Mouse (Mus musculus) cerebellum, postnatal 25 days (tissue): ENCODE measurements around the gene Clta.
A peak's percentile ranks its signal among the peaks of the same experiment; 100 is the strongest.

Source experiments
- DNase-seq, 2 experiments: peaks; one replicate each; pipeline ENCODE4 v3.0.0; 2021; ENCODE audit warnings: mixed read lengths in 2 of 2

The Clta gene

GRCm38 (mm10) chr4:44004126-44004525, at the start of gene Clta:
TSS of gene Clta (plus strand) at chr4:44004452.
- DNase-seq: no peak

DNA sequence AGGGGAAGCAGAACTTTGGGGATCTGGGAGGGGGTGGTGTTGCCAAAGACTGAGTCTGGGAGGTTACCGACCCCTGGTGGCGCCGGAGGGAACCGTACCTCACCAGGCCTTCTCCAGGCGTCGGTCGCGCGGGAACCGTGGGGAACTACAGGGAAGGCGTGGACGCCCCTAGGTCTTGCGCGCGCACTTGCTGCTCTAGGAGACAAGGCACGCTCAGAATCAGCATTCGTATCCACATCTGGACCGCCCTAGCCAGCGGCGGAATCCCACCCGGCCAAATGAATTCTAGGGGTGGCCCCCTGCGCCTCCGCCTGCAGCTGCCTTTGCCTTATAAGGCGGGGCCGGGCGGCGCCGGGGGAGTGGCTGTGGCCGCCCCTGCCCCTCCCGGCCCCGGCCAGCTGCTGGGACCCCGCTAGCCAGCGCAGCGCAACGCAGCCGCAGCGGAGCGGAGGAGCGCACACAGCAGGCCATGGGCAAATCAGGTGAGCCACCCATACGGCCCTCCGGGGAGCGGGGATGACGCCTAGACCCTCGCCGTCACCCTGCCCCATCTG, 46.9 kb upstream of the Clta start, which contains the start of gene Glipr2:
Glipr2 (plus strand) TSS at position 110 of the 554 bp plus-strand sequence.
- peak; percentile 24 to 63 for DNase-seq

DNA sequence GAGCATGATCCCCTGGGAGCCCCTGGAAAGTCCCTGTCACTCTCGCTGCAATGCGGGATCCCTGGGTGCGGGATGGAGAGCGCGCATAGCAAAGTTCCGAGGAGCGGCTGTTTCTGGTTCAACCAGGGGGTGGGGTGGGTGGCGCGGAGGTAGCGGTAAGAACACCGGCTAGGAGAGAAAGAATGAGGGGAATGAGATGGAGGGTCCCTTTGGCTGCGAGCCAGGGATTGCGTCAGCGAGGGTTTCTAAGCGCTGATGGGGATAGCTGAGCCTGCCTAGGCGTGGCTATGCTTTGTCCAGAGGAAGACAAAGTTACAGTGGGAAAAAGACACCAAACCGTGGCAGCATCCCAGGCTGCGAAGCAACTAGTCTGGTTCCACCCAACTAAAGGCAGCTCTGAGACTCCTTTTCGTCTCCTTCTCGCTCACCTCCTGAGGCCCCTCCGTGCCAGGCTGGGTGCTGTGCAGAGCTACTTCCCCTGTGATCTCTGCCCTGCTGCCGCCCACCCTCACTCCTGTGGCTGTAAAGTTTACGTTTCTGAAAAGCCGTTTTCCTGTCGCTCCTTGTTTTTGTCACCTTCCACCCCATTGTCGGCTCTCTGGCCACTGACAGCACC, 46.3 kb upstream of the Clta start:
- peak in 1 of 2 experiments; percentile 26 for DNase-seq

DNA sequence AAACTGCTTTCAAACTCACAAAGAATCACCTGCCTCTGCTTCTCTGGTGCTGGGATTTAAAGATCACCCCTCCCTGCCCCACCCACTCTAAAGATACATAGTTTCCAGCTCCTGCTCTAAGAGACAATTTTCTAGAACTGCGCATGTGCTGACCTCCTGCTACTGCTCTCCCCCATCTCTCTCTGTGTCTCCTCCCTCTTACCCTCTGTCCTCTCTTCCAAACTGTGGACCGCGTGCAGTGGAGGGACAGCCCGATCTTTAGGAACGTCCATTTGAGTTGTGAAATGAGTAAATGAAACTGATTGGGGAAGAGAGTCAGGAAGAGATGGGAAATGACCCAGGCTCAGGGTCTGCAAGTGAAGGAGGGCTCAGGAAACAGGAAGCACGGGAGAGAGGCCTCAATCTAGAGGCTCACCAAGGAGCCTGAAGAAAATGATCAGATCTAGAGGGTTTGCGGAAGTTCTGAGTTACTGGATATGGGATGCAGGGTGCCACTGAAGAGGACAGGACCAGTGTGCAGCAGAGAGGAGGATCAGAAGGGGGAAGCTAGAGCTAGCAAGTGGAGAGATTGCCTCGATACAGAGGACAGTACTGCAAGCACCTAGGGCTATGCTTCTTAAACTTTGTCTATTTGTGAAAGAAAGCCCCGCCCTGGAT, 44.6 kb upstream of the Clta start:
- DNase-seq: no peak

DNA sequence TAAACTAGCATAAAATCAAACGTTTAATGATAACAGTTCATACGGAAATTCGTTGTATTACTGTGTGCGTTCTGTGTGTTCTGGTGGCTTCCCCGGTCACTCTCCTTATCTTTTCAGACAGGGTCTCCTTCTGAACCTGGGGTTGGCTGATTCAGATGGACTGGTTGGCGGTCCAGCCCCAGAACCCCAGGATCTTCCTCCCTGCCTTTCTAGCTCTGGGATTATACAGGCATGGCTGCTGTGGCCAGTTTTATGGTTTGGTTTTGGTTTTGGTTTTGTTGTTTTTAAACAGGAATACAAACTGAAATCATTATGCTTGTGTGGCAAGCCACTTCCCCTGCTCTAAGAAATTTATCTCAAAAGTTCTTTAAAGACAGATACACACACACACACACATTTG, 44.0 kb upstream of the Clta start:
- DNase-seq: no peak

DNA sequence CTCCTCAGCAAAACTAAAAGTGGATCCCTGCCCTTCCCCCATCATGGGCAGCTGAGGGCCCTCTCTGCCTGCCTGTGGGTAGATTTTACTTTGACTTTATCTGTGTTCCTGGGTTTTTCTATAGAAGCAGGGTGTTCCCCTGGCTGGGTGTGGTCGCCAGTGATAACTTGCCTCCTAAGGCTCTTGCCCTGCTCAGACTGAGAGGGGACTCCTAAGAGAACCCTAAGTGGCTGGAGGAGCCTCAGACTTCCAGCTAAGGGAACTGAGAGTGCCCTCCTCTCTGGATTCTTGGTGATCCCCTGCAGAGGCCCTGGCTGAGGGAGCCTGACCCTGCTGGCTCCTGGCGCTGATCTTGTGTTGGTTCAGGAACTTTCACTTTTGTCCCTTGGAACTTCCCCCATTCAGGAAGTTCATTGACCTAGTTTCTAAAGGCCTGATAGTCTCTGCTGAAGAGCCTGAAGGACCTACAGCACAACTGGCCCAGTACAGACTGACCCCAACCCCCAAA, 39.9 kb upstream of the Clta start:
- no peak for DNase-seq

- DNase-seq: no peak
Observed at GRCm38 (mm10) chr4:43964951-43965684, 39.1 kb upstream of the Clta start.

DNA sequence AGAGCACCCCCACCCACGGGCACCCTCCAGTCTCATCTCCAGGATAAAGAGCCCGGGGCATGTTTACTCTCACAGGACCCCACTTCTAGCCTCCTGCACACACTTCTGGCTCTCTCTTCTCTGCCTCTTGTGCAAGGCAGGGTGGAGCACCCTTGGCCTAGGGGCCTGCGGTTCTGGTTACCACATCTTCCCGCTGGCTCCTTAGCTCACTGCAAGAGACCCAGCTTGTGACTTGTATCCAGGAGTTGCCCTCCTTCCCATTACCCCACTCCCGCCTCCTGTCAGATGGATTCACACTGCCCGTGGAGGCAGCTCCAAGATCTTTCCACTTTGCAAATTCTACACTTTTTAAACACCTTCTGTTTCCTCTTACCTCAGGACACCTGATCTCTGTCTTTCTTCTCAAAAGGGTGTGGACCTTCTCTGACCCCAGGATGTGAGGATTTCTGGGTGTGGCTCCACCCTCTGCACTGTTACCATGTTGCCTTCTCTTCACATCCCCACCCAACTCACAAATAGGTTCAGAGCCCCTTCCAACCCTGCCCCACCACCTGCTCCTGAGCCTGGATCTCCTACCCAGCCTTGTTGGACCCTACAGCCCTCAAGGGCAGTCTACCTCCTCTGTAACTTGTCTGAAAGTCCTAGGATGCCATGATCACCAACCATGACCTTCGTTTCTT, 38.3 kb upstream of the Clta start:
- no peak for DNase-seq

- peak; percentile 57 to 75 for DNase-seq
Observed at GRCm38 (mm10) chr4:43968650-43969049, 35.6 kb upstream of the Clta start.

GRCm38 (mm10) chr4:43969373-43969772, 34.9 kb upstream of the Clta start:
- DNase-seq: no peak

DNA sequence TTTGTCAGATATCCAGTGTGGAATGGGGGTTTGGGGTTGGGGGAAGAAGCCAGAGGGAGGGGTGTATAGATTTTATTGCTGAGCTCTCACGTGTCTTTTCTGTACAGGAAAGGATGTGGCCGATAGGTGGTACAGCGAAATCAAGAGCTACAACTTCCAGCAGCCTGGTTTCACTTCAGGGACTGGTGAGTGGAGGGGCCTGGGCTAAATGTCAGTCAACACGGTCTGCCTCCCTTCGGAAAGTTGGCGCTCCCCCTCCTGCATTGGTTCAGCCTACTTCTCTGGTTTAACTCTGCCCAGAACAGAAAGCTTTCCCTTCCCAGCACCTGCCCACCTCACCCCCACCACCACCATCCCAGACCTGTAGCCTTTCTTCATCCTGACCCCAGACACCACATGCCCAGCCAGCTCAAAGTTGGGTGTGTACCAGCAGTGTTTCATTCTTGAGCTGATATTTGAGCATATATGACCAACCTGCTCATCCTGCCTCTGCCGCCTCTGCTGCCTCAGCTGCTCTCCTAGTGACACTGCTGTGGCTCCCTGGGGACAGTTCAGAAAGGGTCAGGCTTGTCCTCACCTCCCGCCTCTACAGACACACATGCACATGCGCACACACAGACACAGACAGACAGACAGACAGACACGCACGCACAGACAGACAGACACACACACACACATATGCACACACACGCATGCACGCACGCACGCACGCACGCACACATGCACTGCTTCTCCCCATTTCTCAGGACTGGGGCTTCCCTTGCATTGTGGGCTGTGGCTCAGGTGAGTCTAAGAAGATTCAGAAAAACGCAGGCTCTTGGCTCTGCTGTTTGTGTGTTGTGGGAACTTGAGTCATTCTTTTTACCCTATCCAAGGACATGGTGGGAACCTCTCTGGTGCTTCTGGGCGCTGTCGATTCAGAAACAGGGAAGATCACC, 33.6 kb upstream of the Clta start:
- no peak for DNase-seq

DNA sequence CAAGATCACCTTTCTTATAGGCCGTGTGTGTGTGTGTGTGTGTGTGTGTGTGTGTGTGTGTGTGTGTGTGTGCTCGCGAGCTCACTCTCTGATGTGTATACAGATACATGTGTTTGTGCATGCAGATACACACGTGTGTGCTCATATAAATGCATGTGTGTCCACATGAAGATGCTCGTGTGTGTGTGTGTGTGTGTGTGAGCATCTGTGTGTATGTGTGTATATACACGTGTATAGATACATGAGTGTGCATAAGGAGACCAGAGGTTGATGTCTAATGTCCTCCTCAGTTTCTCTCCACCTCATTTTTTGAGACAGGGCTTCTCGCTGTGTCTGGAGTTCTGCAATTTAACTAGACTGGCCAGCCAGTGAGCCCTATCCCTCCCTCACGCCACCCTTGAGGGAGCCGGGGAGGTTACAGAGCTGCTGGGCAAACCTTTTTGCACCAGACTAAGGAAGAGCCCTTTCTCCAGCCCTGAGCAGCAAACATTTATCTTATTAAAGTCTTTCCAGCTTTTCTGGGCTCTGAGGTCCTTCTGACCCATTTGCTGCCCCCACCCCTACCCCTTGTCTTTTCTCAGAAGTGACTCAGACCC, 32.6 kb upstream of the Clta start:
- DNase-seq: no peak

DNA sequence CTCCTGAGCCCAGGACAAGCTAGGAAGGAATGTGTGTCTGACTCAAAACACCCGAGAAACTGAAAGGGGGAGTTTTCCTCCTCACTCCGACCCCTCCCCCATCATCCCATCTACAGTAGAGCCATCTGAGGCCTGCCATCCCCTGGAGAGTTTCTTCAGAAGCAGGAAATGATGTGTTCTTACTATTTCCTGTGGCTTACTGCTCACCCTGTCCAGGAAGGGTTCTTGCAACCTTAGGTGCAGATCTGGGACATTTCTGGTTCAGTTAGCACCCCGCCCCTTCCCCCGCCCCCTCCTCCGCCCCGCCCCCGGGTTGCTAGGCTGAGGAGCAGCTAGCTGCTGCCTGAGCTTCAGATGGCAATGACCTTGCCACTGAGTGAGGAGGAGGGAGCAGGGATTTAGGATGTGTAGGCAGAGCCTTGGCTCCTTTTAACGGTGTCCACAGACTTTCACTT, 32.1 kb upstream of the Clta start:
- no peak for DNase-seq

DNA sequence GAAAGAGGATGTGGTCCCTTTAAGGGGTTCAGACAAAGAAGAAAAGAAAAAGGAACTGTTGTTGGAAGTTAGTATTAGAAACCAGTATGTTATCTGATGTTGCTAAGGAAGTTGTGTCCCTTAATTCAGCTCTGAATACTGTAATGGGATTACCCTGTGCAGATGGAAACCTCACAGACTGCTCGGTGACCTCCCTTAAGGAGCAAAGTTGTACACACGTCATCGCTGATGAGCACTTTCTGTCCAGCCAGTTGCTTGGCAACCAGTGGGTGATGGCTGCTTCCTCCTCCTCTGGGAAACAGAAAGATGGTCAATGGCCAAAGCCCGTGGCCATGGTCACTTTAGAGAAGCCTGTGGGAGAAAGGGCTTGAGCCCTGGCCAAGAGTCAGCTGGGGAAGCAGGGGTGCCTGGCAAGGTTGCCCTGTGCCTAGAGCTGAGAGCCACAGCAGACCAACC, 30.7 kb upstream of the Clta start:
- DNase-seq: peak; percentile 15 to 42

DNA sequence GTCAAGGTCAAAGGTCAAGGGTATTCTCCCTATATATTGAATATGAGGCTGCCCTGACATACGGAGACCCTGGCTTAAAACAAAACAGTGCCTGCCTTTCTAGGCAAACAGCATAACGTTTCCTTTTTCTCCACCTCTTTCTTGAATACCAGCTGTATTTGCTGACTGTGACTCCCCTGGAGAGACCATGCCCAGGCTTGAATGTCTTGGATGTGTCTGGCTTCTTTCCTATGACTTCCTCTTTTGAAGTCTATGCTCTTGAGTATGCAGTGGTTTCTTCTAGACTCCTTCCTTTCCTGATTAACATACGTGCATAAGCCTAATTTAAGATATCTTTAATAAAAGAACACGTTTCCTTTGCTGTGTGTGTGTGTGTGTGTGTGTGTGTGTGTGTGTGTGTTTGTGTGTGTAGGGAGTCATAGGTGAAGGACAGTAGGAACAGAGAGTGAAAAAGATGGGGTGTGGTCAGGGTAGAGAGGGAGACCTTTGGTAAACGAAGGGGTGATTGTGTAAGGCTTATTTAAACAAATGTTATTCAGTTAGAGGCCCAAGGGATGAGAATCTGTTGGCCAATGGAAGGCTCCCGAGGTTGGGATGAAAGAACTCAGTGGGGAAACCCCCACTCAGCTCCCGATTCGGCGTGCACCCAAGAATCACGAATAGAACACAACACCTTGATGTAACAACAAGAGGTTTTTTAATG, 29.2 kb upstream of the Clta start:
- DNase-seq: no peak

- no peak for DNase-seq
Observed at GRCm38 (mm10) chr4:43976223-43976740, 28.0 kb upstream of the Clta start.

- DNase-seq: no peak
Observed at GRCm38 (mm10) chr4:43978521-43979443, 25.5 kb upstream of the Clta start.

DNA sequence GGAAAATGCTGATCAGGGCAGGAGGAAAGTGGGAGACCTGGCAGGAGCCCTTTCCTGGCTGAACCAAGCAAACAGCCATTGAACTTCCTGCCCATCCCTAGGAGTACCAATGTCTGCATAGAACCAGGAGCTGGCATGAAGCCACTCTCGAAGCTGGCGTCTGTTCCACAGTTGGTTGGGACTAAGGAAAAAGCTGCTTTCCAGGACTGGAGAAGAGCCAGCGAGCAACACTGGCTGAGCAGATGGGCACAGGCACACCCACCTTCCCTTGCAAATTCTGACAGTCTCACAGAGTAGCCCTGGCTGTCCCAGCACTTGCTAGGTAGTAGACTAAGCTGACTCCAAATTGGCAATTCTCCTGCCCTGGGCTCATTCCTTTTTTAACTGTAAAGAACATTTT, 24.5 kb upstream of the Clta start:
- DNase-seq: peak; percentile 91 to 95

DNA sequence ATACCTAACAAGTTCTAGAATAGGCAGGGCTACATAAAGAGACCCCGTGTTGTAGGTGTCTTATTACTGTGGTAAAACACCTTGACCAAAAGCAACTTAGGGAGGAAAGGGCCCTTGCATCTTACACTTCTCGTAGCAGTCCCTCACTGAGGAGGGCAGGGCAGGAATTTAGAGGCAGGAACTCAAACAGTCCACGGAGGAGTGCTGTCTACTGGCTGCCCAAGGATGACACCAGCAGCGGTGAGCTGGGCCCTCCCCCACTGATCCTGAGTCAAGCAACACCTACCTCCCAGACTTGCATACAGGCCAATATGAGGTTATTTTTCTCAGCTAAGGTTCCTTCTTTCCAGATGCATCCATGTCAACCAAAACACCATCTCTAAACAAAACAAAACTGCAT, 24.0 kb upstream of the Clta start:
- no peak for DNase-seq
